Mouse (Mus musculus) 3134 (cell line): ENCODE data around the gene Abcc2.

Experiments
- DNase-seq: peaks from one replicate; pipeline ENCODE4 v3.0.0-alpha.2; 2011; ENCODE audit warnings: low spot score; ENCODE audit not compliant: insufficient read length; ENCODE audit errors: extremely low read depth

Gene Abcc2

DNA sequence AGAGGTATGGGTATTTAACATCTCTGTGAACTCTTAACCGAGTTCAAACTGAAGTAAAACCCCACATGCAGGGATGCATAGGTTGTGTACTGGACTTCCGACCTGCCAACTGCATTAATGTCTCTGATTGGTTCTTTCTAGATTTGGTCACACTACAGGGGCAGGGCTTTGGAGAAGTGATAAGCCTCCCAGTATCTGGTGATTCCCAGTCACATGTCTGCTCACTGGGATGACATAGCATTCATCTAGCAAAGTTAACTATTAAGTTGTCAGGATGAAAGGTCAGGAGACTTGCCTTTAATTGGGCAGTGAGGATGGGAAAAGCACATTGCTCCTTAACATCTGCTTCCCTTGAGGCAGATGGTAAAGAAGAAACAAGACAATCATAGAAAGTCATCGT is at the start of gene Abcc2:
Abcc2 (plus strand) TSS at position 213 of the 400 bp plus-strand sequence.
- DNase-seq = no peak

DNA sequence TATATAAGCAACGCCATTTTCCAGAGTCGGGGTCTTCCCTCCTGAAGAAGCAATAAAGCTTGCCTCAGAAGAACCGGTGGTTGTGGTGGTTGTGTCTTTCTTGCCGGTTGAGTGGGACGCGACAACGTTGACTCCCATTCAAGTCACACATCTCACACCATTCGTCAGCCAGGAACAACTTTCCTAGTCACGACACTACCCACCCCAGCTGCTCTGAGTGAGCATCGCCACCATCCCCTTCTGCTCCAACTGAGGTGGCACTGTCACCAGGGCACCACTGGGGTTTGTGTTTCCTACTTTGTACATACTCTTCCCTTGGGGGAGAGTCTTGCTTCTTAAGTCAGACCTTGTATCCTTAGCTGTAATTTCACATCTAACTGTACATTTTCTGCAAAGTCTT is 43.6 kb upstream of the Abcc2 start:
- DNase-seq = no peak

GRCm38 (mm10) chr19:43743401-43743800 is 38.6 kb upstream of the Abcc2 start:
- no peak for DNase-seq

GRCm38 (mm10) chr19:43745740-43746139 is 36.3 kb upstream of the Abcc2 start:
- no peak for DNase-seq

DNA sequence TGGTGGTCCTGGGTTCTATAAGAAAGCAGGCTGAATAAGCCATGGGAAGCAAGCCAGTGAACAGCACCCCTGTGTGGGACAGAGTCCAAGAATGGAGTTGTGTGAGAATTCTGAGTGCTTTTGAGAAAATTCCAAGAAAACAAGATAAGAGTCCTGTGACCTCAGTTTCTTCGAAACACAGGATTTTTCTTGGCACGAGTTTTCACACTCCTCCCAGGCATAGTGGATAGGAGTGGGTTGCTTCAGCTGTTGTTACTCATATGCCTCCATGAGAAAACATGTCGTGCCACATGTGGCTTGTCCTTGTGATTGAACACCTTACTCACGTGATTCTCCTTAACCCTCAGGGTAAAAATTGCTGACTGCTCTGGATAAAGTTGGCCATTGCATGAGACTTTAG is 34.1 kb upstream of the Abcc2 start:
- DNase-seq = no peak

GRCm38 (mm10) chr19:43750008-43750407 is 32.0 kb upstream of the Abcc2 start:
- no peak for DNase-seq

DNA sequence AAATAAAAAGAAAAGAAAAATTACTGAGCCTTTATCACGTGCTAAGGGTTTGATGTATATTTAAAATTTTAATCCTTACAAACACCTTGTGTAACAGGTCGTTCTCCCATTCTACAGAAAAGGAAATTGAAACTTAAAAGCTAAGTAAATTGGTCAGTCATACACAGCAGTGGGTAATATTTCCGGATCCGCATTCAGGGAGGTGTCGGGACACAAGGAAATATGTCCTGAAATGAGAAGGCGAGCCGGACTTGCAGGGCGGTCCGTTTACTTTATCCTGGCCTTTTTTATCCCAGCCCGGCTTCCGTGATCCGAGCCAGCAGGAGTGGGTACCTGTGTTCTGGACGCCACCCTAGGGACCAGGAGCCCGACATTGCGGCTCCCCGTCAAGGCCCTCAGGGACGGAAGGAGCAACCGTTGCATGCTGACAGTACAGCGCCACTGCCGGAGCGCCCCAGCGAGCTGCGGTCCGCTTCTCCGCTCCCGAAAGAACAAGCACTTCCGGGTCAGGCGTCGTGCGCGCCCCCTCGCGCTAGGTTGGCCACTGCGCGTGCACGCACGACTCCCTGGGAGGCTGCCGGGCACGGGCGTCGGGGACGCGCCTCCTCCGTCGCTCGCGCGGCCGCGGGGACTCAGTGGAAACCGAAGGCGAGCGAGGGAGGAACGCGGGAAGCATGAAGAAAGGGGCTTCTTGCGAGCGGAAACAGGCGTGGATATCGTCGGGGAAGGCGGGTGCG is 29.3 kb upstream of the Abcc2 start, which contains the start of the genes Cutc and Cox15:
Cutc (plus strand) TSS at position 508 of the 737 bp plus-strand sequence.
Cox15 (minus strand) TSS at position 512 of the 737 bp plus-strand sequence.
- peak; percentile 98 for DNase-seq

GRCm38 (mm10) chr19:43753226-43753835 is 28.7 kb upstream of the Abcc2 start:
- DNase-seq = no peak

DNA sequence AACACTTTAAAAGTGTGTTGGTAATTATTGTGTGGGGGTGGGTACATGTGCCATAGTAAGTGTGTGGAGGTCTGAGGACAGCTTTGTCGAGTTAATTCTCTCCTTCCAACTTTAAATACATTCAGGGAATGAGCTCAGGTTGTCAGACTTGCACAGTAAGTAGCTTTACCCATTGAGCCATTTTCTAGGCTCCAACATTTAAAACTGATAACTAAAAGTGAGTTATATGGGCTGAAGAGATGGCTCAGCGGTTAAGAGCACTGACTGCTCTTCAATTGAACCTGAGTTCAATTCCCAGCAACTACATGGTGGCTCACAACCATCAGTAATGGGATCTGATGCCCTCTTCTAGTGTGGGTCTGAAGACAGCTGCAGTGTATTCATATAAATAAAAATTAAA is 27.8 kb upstream of the Abcc2 start:
- DNase-seq = no peak

- no peak for DNase-seq
Observed at GRCm38 (mm10) chr19:43754872-43755271, 27.1 kb upstream of the Abcc2 start.

DNA sequence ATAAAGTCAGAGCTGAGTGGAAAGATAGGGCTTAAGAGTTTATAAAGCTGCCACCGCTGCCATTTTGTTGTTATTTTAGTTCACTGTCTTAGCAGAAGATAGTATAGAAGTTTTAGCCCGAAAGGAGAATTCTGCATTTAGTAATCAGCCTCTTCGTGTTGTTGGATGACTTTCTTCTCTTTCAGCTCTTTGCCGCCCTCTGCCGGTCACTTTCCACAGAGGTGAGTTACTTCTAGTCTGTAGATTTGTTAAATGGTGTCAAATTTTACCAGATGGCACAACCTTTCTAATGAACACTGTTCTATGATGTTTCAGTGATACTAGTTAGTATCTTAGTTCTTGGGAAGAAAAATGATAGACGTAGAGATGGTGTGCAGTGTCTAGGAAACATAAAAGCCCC is 21.5 kb upstream of the Abcc2 start:
- peak; percentile 40 for DNase-seq

DNA sequence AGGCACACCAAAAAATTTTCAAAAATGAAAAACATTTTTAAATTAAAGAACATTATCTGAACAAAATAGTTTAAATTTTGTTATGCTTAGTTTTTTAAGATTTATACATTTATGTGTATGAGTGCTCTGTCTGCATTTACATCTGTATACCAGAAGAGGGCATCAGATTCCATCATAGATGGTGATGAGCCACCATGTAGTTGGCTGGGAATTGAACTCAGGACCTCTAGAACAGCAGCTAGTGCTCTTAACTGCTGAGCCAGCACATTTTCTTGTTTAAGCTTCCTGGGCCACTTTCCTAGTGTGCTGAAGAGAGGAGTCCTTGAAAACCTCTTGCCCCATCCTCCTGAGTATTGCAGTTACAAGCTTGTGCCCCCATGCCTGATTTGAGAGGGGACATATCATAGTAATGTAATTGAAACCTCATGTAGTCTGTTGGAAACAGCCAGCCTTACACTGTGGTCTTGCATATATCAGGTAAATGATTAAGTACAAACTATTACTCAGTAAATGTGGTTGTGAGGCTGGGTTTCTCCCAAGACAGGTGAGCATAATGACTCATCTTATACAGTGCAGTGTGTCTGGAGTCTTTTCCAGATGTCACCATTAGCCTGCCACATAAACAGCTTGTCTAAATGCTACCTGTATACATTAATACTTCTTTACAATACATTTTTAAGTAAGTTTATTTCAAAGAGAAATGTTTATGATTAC is 20.3 kb upstream of the Abcc2 start:
- no peak for DNase-seq

GRCm38 (mm10) chr19:43762410-43762809 is 19.6 kb upstream of the Abcc2 start:
- DNase-seq = no peak

DNA sequence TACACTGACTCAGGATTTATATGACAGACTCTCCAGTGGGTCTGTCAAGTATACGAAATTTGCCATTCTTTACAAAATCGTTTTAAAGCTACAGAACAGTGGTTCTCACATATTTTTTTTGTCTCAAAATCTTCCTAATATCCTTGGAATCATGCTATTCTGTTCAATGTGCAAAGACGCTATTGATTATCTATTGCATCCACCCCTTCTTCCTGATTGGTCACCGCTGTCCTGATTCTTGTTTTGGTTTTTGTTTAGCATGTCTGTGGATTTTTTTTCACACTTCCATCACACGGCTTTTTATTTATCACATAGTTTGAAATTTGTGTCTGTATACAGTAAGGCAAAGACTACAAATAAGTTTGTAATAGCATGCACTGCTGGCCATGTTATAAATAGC is 15.5 kb upstream of the Abcc2 start:
- no peak for DNase-seq

- no peak for DNase-seq
Observed at GRCm38 (mm10) chr19:43767549-43768322, 14.3 kb upstream of the Abcc2 start.

DNA sequence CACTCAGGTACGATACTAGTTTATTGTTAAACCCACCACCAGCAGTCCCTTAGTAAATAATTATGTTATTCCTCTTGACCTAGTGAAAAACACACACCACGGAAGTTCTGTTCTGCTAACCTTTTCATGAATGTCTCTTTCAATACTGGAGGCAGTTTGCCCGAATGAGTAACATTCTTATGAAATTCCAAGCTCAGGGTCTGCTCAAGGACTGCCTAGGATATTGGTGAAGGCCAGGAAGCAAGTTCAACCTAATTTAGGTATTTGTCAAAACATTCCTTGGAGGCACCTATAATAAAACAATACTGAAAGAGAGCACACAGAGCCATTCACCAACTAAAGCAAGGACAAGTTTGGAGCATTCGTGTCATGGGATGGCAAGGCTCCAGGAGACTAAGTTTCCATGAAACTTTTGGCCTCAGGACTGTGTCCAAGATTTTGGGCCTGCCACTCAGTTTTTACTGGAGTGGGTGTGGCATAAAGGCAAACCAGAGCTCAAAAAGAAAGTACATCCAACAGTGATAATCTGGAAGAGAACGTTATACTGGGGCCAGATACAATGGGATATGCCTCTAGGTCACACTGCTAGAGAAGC is 12.5 kb upstream of the Abcc2 start:
- no peak for DNase-seq

DNA sequence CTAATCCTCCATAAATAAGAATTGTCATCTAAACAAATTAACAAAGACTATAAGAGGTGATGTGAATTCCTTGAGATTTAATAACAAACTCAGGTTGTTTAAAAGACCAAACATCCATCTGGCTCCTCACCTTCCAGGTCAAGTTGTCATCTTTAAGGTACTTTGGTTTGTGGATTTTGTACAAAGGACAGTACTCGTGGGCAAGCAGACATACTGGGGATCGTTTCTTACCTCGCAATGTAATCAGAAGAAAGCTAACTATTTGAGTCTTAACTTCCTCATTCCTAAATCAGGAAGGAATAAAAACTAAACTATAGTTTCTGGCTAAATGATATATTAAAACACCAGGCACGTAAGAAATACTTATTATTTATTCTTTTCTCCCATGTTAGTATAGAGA is 11.4 kb upstream of the Abcc2 start:
- no peak for DNase-seq

DNA sequence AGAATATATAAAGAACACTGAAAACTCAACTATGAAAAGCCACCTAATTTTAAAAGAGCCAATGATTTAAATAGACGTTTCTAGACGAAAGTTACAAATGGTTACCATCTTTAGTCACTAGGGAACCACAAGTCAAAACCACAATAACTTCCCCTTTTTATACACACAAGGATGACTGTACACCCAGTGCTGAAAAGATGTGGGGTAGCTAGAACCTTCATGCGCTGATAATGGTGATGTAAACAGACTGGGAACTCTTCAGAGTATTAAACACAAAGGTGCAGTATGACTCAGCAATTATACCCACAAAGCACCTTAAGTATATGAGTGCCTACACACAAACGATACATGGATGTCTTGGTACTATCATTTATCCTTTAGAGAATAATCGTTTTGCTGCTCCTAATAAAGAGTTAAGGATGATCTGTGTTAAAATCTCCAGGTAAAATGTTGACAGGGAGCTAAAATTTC is 10.5 kb upstream of the Abcc2 start:
- DNase-seq = peak; percentile 16

GRCm38 (mm10) chr19:43772311-43772710 is 9.7 kb upstream of the Abcc2 start:
- DNase-seq = no peak

DNA sequence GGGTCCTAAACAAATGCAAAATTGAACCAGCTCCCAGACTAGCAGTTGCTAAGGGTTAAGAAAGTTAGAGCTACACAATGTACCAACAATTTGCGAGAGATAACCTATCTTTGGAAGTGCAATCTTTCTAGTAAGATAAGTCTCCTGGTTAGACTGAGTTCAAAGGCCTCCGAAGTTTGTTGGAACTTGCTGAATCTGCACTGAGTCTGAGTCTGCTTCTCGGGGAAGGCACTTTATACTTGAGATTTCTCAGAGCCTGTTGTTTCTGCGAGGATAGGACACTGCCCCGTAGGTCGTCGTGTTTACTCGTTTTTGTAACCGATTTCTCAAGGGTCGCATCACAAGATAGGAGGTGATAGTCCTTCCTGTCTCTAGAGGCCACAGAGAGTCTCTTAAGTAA is 6.6 kb upstream of the Abcc2 start:
- DNase-seq = no peak
